Mouse (Mus musculus): Measurements from ENCODE around the gene Pate3.
A peak's percentile ranks its signal among the peaks of the same experiment; 100 is the strongest.
"Not testable (repeated sequence)": the region's sequence is repeated elsewhere in the genome, so short reads cannot be mapped to it uniquely, and the experiment has no call there.

Gene Pate3

DNA sequence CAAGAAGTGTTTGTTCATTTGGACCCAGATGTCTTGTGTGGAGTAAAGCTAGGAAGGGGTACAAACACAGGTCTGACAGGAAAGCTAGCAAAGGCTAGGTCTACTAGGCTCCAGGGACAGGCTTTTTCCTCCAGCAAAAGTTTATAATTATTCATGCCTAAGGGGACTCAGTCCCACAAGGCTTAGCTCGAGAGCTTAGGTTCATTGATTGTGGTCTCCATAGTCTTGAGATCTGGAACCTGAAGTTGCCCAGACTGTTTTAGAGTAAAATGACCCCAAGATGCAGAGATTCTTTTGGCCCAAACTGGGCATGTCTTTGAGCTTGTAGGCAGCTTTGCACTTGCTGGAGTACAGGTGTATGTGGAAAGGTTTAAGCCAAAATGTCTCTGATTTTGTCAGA lies at the start of gene Pate3:
Gene Pate3, minus strand, starts transcription at position 101 of the 400 bp plus-strand sequence.
- DNase-seq (ENCODE audit: low read depth) = no peak

DNA sequence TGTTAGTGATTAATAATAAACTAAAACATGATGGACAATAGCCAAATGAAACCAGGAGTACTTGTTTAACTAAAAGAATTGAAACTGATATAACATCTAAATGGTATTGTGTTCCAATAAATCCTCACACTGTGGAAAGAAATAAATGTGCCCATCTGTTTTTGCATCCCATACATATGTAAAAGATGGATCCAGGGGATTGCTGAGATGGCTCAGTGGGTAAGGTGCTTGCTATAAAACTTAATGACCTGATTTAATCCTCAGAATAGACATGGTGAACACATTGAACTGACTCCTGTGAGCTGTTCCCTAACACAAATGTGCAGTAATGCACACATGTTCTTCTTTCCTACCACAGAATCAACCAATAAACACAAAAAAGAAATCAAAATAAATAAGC lies 43.9 kb upstream of the Pate3 start:
- no peak for DNase-seq (ENCODE audit: low read depth)

DNA sequence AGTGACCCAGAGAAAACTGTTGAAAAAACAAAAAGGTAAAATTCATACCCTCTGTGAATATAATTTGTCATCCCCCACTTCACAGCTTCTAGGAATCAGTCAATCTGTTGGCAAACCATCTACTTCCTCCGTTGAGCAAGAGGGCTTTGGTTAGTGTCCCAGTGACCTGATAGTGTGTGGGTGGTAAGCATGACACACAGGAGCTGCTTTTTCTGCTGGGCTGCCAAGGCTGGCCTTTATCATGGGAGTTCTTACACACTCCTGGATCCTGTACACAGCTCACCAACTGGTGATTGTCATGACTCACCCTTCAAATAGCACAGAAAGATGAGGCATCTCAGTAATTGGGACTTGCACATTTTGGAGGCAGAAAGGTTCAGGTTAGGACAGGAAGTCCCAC lies 39.0 kb upstream of the Pate3 start, which contains the start of gene Pate1:
Gene Pate1, minus strand, starts transcription at position 378 of the 400 bp plus-strand sequence.
- DNase-seq (ENCODE audit: low read depth) = peak; percentile 64

DNA sequence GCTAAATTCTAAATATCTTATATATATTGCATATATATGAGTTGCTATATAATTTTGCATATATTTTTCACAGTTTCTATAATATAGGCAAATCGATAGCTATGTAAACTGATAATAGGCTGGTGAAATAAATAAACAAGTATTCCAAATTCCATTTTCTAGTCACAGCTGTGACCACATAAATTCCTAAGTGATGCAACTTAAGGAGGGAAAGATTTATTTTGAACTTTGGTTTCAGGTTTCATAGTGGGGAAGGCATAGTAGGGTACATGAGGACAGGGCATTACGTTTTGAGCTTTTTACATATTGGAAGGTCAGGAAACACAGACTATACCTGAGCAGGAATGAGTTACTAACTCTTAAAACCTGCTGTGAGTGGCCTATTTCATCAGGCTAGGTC lies 25.6 kb upstream of the Pate3 start:
- no peak for DNase-seq (ENCODE audit: low read depth)

DNA sequence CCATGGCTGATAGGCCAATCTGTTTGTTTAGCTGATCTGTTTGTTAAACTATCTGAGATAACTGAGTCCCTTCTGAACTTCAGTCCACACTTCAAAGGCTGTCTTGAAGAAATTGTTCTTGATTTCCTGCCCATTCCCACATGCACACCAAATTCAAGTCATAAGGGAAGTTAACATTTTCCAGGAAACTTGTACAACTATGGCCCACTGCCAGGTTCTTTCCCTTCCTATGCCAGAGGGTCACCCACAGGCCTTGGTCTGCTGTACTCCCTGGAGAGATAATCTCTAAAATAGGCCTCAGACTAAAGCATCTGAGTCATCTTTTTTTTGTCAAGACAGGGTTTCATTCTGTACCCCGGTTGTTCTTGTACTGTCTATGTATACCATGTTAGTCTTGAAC lies 15.0 kb downstream of the Pate3 start:
- peak; percentile 3 for DNase-seq (ENCODE audit: low read depth)

DNA sequence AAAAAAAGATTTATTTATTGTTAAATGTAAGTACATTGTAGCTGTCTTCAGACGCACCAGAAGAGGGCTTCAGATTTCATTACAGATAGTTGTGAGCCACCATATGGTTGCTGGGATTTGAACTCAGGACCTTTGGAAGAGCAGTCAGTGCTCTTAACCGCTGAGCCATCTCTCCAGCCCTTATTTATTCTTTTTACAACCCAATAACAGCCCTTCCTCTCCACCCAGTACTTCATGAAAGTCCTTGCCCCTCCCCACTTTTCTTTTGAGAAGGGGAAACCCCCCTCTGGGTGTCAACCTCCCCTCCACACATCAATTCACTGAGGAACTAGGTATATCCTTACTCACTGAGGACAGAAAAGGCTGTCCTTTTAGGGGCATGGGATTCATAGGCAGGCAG lies 31.2 kb downstream of the Pate3 start:
- not testable (repeated sequence) for DNase-seq (ENCODE audit: low read depth)

DNA sequence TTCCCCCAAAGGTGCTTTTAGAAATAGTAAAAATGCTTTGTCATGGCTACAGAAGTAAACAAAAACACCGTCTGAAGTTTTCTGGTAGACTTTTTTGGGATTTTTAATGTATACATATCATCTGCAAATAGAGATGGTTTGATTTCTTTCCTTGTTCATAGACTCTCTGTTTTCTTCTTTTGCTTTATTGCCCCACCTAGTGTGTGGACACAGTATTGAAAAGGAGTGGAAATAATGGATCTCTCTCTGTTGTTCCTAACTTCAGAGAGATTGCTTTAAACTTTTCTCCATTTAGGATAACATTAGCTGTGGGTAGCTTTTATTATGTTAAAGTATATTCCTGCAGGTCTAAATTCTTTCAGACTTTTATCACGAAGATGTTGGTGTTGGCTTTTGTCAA lies 34.0 kb downstream of the Pate3 start:
- DNase-seq (ENCODE audit: low read depth) = peak; percentile 28

DNA sequence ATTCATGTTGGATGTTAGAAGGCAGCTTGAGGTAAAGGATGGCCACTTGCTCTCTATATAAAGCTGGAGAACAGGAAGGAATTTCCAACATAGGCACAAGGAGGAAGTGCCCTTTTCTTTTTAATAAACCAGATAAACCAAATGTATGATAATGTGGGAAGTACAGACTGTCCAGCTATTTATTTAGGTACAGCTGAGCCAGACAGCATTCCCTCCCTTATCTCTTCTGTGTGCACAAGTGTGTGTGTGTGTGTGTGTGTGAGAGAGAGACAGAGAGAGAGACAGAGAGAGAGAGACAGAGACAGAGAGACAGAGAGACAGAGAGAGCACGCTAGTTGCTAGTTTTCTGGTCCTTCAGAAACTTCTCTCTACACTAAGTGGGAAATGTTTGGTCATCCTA lies 36.2 kb downstream of the Pate3 start, which contains the start of gene Pate4:
Gene Pate4, minus strand, starts transcription at position 101 of the 400 bp plus-strand sequence.
- no peak for DNase-seq (ENCODE audit: low read depth)

DNA sequence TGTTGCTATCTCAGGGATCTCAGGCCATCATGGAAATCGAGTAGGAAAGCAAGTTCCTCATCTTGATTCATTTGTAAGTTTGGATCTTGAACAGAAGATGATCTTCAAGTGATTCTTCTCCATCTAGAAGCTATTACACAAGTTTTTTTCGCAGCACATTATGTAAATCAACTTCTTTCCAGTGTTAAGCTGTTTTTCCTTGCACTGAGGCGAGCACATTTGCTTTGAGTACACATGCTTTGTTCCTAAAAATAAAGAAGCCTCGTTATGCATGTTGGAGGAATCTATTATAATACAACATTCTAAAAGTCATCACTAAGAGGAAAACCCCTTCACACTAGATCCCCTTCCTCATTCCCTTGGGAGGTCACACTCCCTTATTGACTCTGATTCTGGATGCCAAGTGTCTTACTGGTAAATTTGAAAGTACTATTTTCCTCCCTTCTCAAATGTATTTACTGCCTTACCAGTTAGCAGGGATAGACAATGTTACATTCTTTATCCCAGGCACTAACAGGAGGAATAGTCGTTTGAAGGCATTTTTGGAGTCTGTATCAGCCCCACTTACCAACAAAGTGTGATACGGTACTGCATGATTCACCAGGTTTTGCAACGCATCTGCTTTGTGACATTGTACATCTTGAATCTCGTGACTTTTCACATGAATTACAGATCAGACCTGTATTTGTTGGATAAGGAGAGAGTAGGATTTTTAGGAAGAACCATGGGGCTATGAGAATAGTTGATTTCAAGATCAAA lies 40.2 kb downstream of the Pate3 start:
- no peak for DNase-seq (ENCODE audit: low read depth)
